Mouse (Mus musculus): Measurements from ENCODE around the gene Cfap157.

DNA sequence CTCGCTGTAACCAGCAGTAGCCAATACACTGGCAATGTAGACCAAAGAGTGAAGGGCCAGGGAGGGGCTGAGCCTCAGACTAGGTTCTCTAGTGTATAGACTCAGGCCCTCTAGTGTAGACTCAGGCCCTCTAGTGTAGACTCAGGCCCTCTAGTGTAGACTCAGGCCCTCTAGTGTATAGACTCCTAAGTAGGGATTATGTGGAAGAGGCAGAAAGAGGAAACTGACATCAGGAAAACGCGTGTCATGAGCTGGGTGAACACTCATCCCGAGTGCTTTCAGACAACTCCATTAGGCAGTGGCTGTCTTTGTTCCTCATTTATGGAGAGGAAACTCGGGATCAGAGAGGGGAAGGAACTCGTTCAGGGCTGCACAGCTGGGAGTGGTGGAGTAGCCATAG lies 47.2 kb downstream of the Cfap157 start:
- no peak for TF ChIP-seq GATA1 (IDR thresholded peaks at IDR 0.05; ENCODE audit: low read length)
- TF ChIP-seq TAL1 (IDR thresholded peaks at IDR 0.05; ENCODE audit: low read length), result no peak

Data from erythroblast, embryonic 14.5 days (primary cell).